10 mouse cellular contexts compared by ENCODE assay signal in the genomic region with DNA sequence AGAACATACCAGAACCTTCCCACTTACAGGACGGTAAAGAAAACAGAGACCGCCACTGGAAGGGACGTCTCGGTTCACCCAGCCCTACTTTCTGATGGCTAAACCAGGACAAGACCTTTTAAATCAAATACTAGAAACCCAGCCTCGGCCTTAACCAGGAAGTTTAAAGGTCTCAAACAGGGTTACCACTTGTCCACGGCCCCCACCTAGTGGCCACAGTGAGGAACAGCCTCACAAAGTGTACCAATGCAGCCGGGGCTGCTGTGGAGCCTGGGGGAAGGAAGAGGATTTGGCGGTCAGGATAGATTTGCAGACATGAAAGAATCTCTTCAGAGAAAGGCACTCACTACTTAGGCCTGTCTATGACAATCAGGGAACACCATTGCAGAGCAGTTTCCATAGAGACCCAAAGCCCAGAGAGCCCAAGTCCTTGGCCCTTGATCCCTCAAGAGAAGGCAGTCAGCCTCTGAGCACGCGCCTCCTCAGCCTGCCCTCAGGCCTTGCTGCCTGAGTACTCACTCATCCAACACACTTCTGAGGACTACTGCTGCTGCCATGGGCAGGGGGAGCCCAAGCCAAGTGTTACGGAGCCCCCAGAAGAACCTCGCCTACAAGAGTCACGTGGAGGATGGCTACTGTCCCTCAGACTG. TPM values are rescaled to one million over a fixed set of nuclear protein-coding genes. Genes with fewer than 3 reads are reported as not detected.
DNase-seq lines count a peak whose midpoint lies in the region; ATAC-seq and TF ChIP-seq lines count a peak whose summit lies in the region.
"Had no signal": no experiment of that assay in that cellular context is flagged by ENCODE, and none has a peak within 500 bp of the region (broad histone marks: within the 10 kb centered on the region; RNA-seq: fewer than 3 reads in every experiment).

No protein-coding gene starts in this region.

- H3K36me3 ChIP-seq in liver, postnatal 0 days (replicated peaks; ENCODE audit: insufficient read depth, low read length) = peaks cover 47% of the 10 kb centered on the region
- H3K36me3 ChIP-seq in neural tube, embryonic 15.5 days = peaks cover 65% of the 10 kb centered on the region
- peaks cover 3% of the 10 kb centered on the region; the same call in 1 of the 2 replicates for H3K36me3 ChIP-seq in thymus, adult 2 months (ENCODE audit: control insufficient read depth, insufficient read depth, low read length)

- no peaks in the 10 kb centered on the region for H3K4me1 ChIP-seq in liver, postnatal 0 days (ENCODE audit: insufficient read depth)
- H3K4me1 ChIP-seq in neural tube, embryonic 15.5 days = no peaks in the 10 kb centered on the region
- peaks cover 51% of the 10 kb centered on the region for H3K4me1 ChIP-seq in thymus, adult 2 months (replicated peaks; ENCODE audit: control insufficient read depth, insufficient read depth, low read length)
- H3K4me1 ChIP-seq: embryonic facial prominence, embryonic 12.5 days had no signal

- peak in 1 of 2 experiments; percentile 57 for DNase-seq in left cerebral cortex, adult 2 months (ENCODE audit: extremely low spot score in 1 of 2, low spot score in 2 of 2)
- no peak for DNase-seq in left cerebral cortex, adult 11 months (ENCODE audit: low spot score)
- DNase-seq in c-Kit-positive CD71-positive TER-119-negative erythroid progenitor cells, embryonic 14.5 days (ENCODE audit: low read depth) = peak; percentile 59
- peak; percentile 86 for DNase-seq in gastrocnemius, adult 2 months
- peak; percentile 74 for DNase-seq in kidney, adult 18-20 months
- peak; percentile 80 for DNase-seq in liver, postnatal 0 days
- peak; percentile 88 for DNase-seq in thymus, adult 2 months

- no peak overlapping the region for H3K27ac ChIP-seq in left cerebral cortex, adult 2 months
- peak overlapping the region; percentile 96 for H3K27ac ChIP-seq in gastrocnemius, adult 2 months
- no peak overlapping the region for H3K27ac ChIP-seq in liver, postnatal 0 days (ENCODE audit: low read depth)
- no peak overlapping the region for H3K27ac ChIP-seq in neural tube, embryonic 15.5 days (replicated peaks)
- no peak overlapping the region for H3K27ac ChIP-seq in thymus, adult 2 months (ENCODE audit: control insufficient read depth, insufficient read depth, low read length)
- H3K27ac ChIP-seq: embryonic facial prominence, embryonic 12.5 days had no signal

- H3K9me3 ChIP-seq in liver, postnatal 0 days (ENCODE audit: low read length) = no peaks in the 10 kb centered on the region
- no peaks in the 10 kb centered on the region for H3K9me3 ChIP-seq in neural tube, embryonic 15.5 days (replicated peaks)
- H3K9me3 ChIP-seq: embryonic facial prominence, embryonic 12.5 days; megakaryocyte, embryonic 14.5 days had no signal

- TF ChIP-seq CTCF in left cerebral cortex, adult 2 months (IDR thresholded peaks at IDR 0.05) = peak; percentile 92
- peak; percentile 95 for TF ChIP-seq CTCF in gastrocnemius, adult 2 months (IDR thresholded peaks at IDR 0.05)
- peak; percentile 95 for TF ChIP-seq CTCF in liver, postnatal 0 days (IDR thresholded peaks at IDR 0.05; ENCODE audit: low read depth)
- TF ChIP-seq CTCF in thymus, adult 2 months (IDR thresholded peaks at IDR 0.05; ENCODE audit: borderline replicate concordance, control insufficient read depth, extremely low read depth, insufficient read depth, low read length, poor library complexity) = peak; percentile 86; the same call in 1 of the 2 replicates

- no peaks in the 10 kb centered on the region for H3K27me3 ChIP-seq in liver, postnatal 0 days (ENCODE audit: insufficient read depth, low read length)
- no peaks in the 10 kb centered on the region for H3K27me3 ChIP-seq in neural tube, embryonic 15.5 days (replicated peaks)
- no peaks in the 10 kb centered on the region for H3K27me3 ChIP-seq in thymus, adult 2 months (ENCODE audit: control insufficient read depth, insufficient read depth, low read length)
- H3K27me3 ChIP-seq: embryonic facial prominence, embryonic 12.5 days; megakaryocyte, embryonic 14.5 days had no signal

- WGBS in liver, postnatal 0 days (ENCODE audit: insufficient replicate concordance) = 51% methylated on average over 13 of the region's 13 CpGs
- WGBS in neural tube, embryonic 15.5 days = 61% methylated on average over 13 of the region's 13 CpGs
- WGBS in thymus, adult 2 months = 60% methylated on average over 13 of the region's 13 CpGs

- H3K4me2 ChIP-seq in liver, postnatal 0 days (ENCODE audit: low read depth, low read length) = no peak overlapping the region
- no peak overlapping the region for H3K4me2 ChIP-seq in neural tube, embryonic 15.5 days
- H3K4me2 ChIP-seq: embryonic facial prominence, embryonic 12.5 days had no signal

- no peak overlapping the region for H3K9ac ChIP-seq in liver, postnatal 0 days (replicated peaks)
- H3K9ac ChIP-seq in neural tube, embryonic 15.5 days (replicated peaks) = no peak overlapping the region
- H3K9ac ChIP-seq: embryonic facial prominence, embryonic 12.5 days had no signal

- no peak for TF ChIP-seq POLR2A in thymus, adult 2 months (IDR thresholded peaks at IDR 0.05; ENCODE audit: control insufficient read depth, extremely low read depth, insufficient read depth, low read length, poor library complexity)

- ATAC-seq in liver, postnatal 0 days = peak; percentile 72
- ATAC-seq in neural tube, embryonic 15.5 days (ENCODE audit: low FRiP score) = peak; percentile 45; the same call in 1 of the 2 replicates

- TF ChIP-seq EP300 in liver, postnatal 0 days (IDR thresholded peaks at IDR 0.05; ENCODE audit: low read depth) = no peak

- intact Hi-C loops in left cerebral cortex, adult 2 months (cut with DNase I) = loop anchor here (2.0 to 5.0 kb wide), 2 partner anchors 44 to 192 kb away; no protein-coding TSS in a partner anchor
- intact Hi-C loops in gastrocnemius, adult 2 months (cut with DNase I) = loop anchor here (5.0 kb wide), 1 partner anchor 42 kb away; no protein-coding TSS in a partner anchor

- H3K4me3 ChIP-seq in left cerebral cortex, adult 2 months = no peak overlapping the region
- H3K4me3 ChIP-seq in gastrocnemius, adult 2 months = peak overlapping the region; percentile 66
- no peak overlapping the region for H3K4me3 ChIP-seq in liver, postnatal 0 days (ENCODE audit: low read depth, low read length)
- H3K4me3 ChIP-seq in neural tube, embryonic 15.5 days (replicated peaks) = no peak overlapping the region
- no peak overlapping the region for H3K4me3 ChIP-seq in thymus, adult 2 months (ENCODE audit: control insufficient read depth, insufficient read depth, low read length)
- H3K4me3 ChIP-seq: embryonic facial prominence, embryonic 12.5 days; megakaryocyte, embryonic 14.5 days had no signal

RNA-seq across cellular contexts. Expression of a gene that starts 15.4 kb away (rescaled TPM):
- total RNA-seq in left cerebral cortex, adult 2 months (2021) = 100 to 1,000 TPM; 190 TPM
- 100 to 1,000 TPM; 579 to 815 TPM for total RNA-seq in gastrocnemius, adult 2 months (2021)
- 227 and 228 TPM in 2 replicates for polyA plus RNA-seq in liver, postnatal 0 days (2015; fragmentation: Nextera tagmentation; extraction: Ambion mirVana)
- 384 and 410 TPM in 2 replicates for polyA plus RNA-seq in neural tube, embryonic 15.5 days (2015; fragmentation: Nextera tagmentation; extraction: Ambion mirVana)
- 128 and 138 TPM in 2 replicates for polyA plus RNA-seq in thymus, adult 2 months (2012; rRNA removed)

RNA-seq across cellular contexts. Expression of a gene that starts 15.5 kb away (rescaled TPM):
- under 1 TPM; 0.44 to 0.70 TPM for total RNA-seq in left cerebral cortex, adult 2 months (2021)
- under 1 TPM in 1 of 2 experiments, not detected in 1; 0.20 TPM for total RNA-seq in gastrocnemius, adult 2 months (2021)
- polyA plus RNA-seq in liver, postnatal 0 days (2015; fragmentation: Nextera tagmentation; extraction: Ambion mirVana) = 0.33 and 0.36 TPM in 2 replicates
- 0.44 and 2.8 TPM in 2 replicates for polyA plus RNA-seq in neural tube, embryonic 15.5 days (2015; fragmentation: Nextera tagmentation; extraction: Ambion mirVana)
- polyA plus RNA-seq in thymus, adult 2 months (2012; rRNA removed) = 13.4 and 13.5 TPM in 2 replicates

RNA-seq across cellular contexts. Expression of a gene that starts 45.1 kb away (rescaled TPM):
- total RNA-seq in left cerebral cortex, adult 2 months (2021) = 10 to 100 TPM; 25.9 to 37.8 TPM
- 10 to 100 TPM; 20.7 to 50.5 TPM for total RNA-seq in gastrocnemius, adult 2 months (2021)
- 141 and 148 TPM in 2 replicates for polyA plus RNA-seq in liver, postnatal 0 days (2015; fragmentation: Nextera tagmentation; extraction: Ambion mirVana)
- 51.8 and 57.4 TPM in 2 replicates for polyA plus RNA-seq in neural tube, embryonic 15.5 days (2015; fragmentation: Nextera tagmentation; extraction: Ambion mirVana)
- polyA plus RNA-seq in thymus, adult 2 months (2012; rRNA removed) = 12.4 and 17.2 TPM in 2 replicates
